Mouse (Mus musculus) thymus, adult 2 months (tissue): ENCODE results near the gene Nucb1.
A peak's percentile ranks its signal among the peaks of the same experiment; 100 is the strongest.

ENCODE experiments used
- CTCF ChIP-seq: fragments of 200-500 bp; IDR thresholded peaks from 2 replicates; pipeline ENCODE4 v1.5.1; 2012; ENCODE audit warnings: mild to moderate bottlenecking, control low read depth, low read length, moderate library complexity, borderline replicate concordance; ENCODE audit not compliant: control insufficient read depth, poor library complexity, insufficient read depth; ENCODE audit errors: extremely low read depth
- POLR2A ChIP-seq: fragments of 200-500 bp; IDR thresholded peaks from 2 replicates; pipeline ENCODE4 v1.6.1; 2012; ENCODE audit warnings: mild to moderate bottlenecking, low read length, control low read depth, moderate library complexity; ENCODE audit not compliant: control insufficient read depth, poor library complexity, insufficient read depth; ENCODE audit errors: extremely low read depth

GRCm38 (mm10) chr7:45509912-45510787, at the start of gene Nucb1:
- no peak; the same call in 1 of the 2 replicates for TF ChIP-seq POLR2A
- 0 out of 2 replicates have a peak, but pooled peaks have one; percentile 39 for TF ChIP-seq CTCF
